Mouse (Mus musculus) neural tube, embryonic 13.5 days (tissue): ENCODE measurements around the gene Cdc34. TPM values are rescaled to one million over a fixed set of nuclear protein-coding genes. Genes with fewer than 3 reads are reported as not detected.

Experiments
- ATAC-seq: fragments of 200-750 bp; cut with Nextera tagmentation; 2 replicates; pipeline ENCODE4 v1.8.0; 2017; ENCODE audit warnings: low read depth, mild to moderate bottlenecking, moderate TSS enrichment, moderate library complexity
- H3K27ac ChIP-seq: fragments of 300-500 bp; sonication (generic); replicated peaks from 2 replicates; pipeline ENCODE4 v1.5.1; 2015; ENCODE audit warnings: moderate library complexity, mild to moderate bottlenecking, inconsistent platforms
- H3K27me3 ChIP-seq: fragments of 300-500 bp; sonication (generic); 2 replicates; pipeline ENCODE4 v1.6.1; 2015; ENCODE audit warnings: mild to moderate bottlenecking, inconsistent platforms
- H3K36me3 ChIP-seq: fragments of 300-500 bp; sonication (generic); 2 replicates; pipeline ENCODE4 v1.6.1; 2015; ENCODE audit warnings: mild to moderate bottlenecking, inconsistent platforms
- H3K4me1 ChIP-seq: fragments of 300-500 bp; sonication (generic); replicated peaks from 2 replicates; pipeline ENCODE4 v1.6.1; 2015; ENCODE audit warnings: inconsistent platforms
- H3K4me2 ChIP-seq: fragments of 300-500 bp; sonication (generic); 2 replicates; pipeline ENCODE4 v1.6.1; 2015; ENCODE audit warnings: inconsistent platforms, mild to moderate bottlenecking, moderate library complexity
- H3K4me3 ChIP-seq: fragments of 300-500 bp; sonication (generic); 2 replicates; pipeline ENCODE4 v1.5.1; 2015; ENCODE audit warnings: mild to moderate bottlenecking, inconsistent platforms
- H3K9ac ChIP-seq: fragments of 300-500 bp; sonication (generic); 2 replicates; pipeline ENCODE4 v1.6.1; 2015; ENCODE audit warnings: moderate library complexity, mild to moderate bottlenecking, inconsistent platforms
- H3K9me3 ChIP-seq: fragments of 300-500 bp; sonication (generic); 2 replicates; pipeline ENCODE4 v1.6.1; 2016; ENCODE audit warnings: inconsistent platforms
- WGBS: fragments of 180-500 bp; shearing (Covaris S2); methylation state at CpG from one replicate; pipeline ENCODE4 v1.1.7; 2015; 5-methylcytosine and 5-hydroxymethylcytosine counted together
- polyA plus RNA-seq: library from polyadenylated mRNA; unstranded; fragments of >200 nt; fragmentation: Nextera tagmentation; extraction: Ambion mirVana; gene quantifications from 2 replicates; pipeline ENCODE4 v1.2.1, GENCODE M21; 2015

Cdc34 gene
- polyA plus RNA-seq, 1 experiment from 2014 or later: 98.7 TPM

DNA sequence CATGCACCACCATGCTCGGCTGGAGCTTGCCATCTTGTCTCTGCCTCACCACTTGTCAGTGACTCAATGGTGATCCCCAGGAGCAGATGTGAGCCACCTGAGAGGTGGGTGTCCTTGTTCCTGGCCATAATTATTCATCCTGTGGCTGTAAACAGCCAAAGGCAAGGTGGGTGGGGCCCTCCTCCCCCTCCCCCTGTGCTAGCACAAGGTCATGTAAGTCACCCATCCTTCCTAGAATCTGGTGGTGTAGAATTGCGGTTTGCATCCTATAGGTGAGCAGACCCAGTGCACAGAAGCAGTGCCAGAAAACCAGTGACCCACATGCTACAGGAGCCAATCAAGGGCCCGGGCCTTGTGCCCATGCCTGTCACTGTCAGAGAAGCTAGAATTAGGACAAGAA, 8.9 kb upstream of the Cdc34 start:
- peaks cover 27% of the 10 kb centered on the region for H3K4me1 ChIP-seq
- no peak overlapping the region for H3K9ac ChIP-seq
- H3K27me3 ChIP-seq: no peaks in the 10 kb centered on the region
- ATAC-seq: no peak
- no peak overlapping the region for H3K27ac ChIP-seq
- H3K4me2 ChIP-seq: no peak overlapping the region
- H3K36me3 ChIP-seq: peaks cover 35% of the 10 kb centered on the region
- no peaks in the 10 kb centered on the region for H3K9me3 ChIP-seq
- H3K4me3 ChIP-seq: no peak overlapping the region
- WGBS: 100% methylated on average over 3 of the region's 3 CpGs

GRCm38 (mm10) chr10:79675346-79676035, 6.5 kb upstream of the Cdc34 start:
- ATAC-seq: no peak
- H3K4me3 ChIP-seq: no peak overlapping the region
- H3K9me3 ChIP-seq: no peaks in the 10 kb centered on the region
- H3K27ac ChIP-seq: no peak overlapping the region
- no peak overlapping the region for H3K4me2 ChIP-seq
- H3K9ac ChIP-seq: no peak overlapping the region
- no peaks in the 10 kb centered on the region for H3K27me3 ChIP-seq
- 62% methylated on average over 44 of the region's 44 CpGs for WGBS
- H3K4me1 ChIP-seq: peaks cover 16% of the 10 kb centered on the region
- H3K36me3 ChIP-seq: peaks cover 35% of the 10 kb centered on the region

DNA sequence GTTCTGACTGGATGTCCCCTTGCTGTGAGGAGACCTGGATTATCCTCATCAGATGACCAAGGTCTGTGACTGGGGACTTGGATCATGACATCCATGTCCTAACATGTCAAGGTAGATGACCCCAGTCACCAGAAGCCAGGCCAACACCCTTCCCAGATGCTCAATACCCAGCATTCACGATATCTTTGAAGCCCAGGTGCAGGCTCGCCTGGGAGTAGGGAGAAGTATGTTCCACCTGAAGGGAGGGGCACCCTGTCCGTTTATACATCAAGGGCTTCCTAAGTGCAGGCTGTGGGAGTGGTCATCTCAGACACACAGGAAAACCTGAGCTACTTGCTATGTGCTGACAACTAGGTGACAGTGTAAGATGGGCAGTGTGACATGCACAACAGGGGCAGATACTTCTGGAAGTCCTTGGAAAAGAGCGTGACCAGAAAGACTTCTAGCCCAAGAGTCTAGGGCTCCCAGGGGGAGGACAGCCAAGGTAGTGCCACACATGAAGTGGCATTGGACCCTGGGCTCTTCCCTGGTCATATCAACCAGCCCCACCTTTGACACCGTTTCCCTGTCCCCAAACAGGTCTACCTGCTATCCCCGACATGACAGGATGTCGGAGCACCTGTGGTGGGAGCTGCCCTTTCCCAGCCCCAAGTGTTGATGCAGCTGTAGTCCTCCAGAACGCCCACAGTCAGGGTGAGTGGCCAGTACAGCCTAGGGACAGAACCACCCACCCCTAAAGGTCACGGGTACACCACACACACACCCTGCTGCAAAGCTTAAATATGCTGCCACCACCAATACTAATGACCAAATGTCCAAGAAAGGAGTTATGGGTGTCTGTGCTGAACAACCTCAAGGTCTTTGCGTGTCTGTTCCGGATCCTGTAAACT, 1.1 kb upstream of the Cdc34 start:
- Histone ChIP-seq H3K9ac (peak overlapping the region; percentile 69), H3K36me3 (peaks cover 28% of the 10 kb centered on the region), H3K27me3 (no peaks in the 10 kb centered on the region), H3K4me2 (peak overlapping the region; percentile 98), H3K9me3 (no peaks in the 10 kb centered on the region), H3K4me1 (peaks cover 25% of the 10 kb centered on the region), H3K4me3 (peak overlapping the region; percentile 85), H3K27ac (peak overlapping the region; percentile 86)
- WGBS: 41% methylated on average over 11 of the region's 11 CpGs
- peak; percentile 42 for ATAC-seq

DNA sequence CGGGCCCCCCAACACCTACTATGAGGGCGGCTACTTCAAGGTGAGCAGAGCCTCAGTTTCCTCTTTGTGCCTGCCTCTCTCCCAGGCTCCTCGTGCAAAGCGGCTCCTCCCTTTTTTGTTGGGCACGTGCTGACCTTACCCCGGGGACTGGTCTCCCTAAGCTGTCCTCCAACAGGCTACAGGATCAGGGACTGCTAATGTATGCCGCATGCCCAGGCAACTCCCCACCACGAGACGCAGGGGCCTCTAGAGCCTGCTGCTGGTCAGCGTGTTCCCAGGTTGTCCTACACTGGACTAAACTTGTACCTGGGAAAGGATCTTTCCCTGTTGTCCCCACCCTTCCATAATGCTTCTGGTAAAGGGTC, 538 bp downstream of the Cdc34 start:
- Histone ChIP-seq H3K27ac (peak overlapping the region; percentile 67), H3K27me3 (no peaks in the 10 kb centered on the region), H3K9me3 (no peaks in the 10 kb centered on the region), H3K4me3 (peak overlapping the region; percentile 85), H3K9ac (peak overlapping the region; percentile 91), H3K4me1 (peaks cover 25% of the 10 kb centered on the region), H3K4me2 (peak overlapping the region; percentile 98), H3K36me3 (peaks cover 32% of the 10 kb centered on the region)
- WGBS: 1% methylated on average over 10 of the region's 10 CpGs
- ATAC-seq: no peak; the same call in 1 of the 2 replicates

GRCm38 (mm10) chr10:79682916-79683582, 1.1 kb downstream of the Cdc34 start:
- H3K36me3 ChIP-seq: peaks cover 38% of the 10 kb centered on the region
- H3K9ac ChIP-seq: peak overlapping the region; percentile 91
- 6% methylated on average over 10 of the region's 10 CpGs for WGBS
- peaks cover 25% of the 10 kb centered on the region for H3K4me1 ChIP-seq
- H3K27ac ChIP-seq: peak overlapping the region; percentile 67
- no peaks in the 10 kb centered on the region for H3K9me3 ChIP-seq
- H3K4me3 ChIP-seq: peak overlapping the region; percentile 85
- H3K4me2 ChIP-seq: peak overlapping the region; percentile 98
- no peaks in the 10 kb centered on the region for H3K27me3 ChIP-seq
- ATAC-seq: no peak

- ATAC-seq: no peak
- Histone ChIP-seq H3K4me2 (peak overlapping the region; percentile 98), H3K9ac (peak overlapping the region; percentile 91), H3K9me3 (no peaks in the 10 kb centered on the region), H3K27me3 (no peaks in the 10 kb centered on the region), H3K36me3 (peaks cover 47% of the 10 kb centered on the region), H3K4me3 (peak overlapping the region; percentile 85), H3K27ac (no peak overlapping the region), H3K4me1 (peaks cover 25% of the 10 kb centered on the region)
- WGBS: 90% methylated on average over 6 of the region's 6 CpGs
Observed at GRCm38 (mm10) chr10:79683726-79684640, 2.0 kb downstream of the Cdc34 start.

- no peak overlapping the region for H3K4me2 ChIP-seq
- ATAC-seq: no peak
- no peak overlapping the region for H3K27ac ChIP-seq
- no peaks in the 10 kb centered on the region for H3K9me3 ChIP-seq
- no peak overlapping the region for H3K4me3 ChIP-seq
- H3K36me3 ChIP-seq: peaks cover 51% of the 10 kb centered on the region
- WGBS: 93% methylated on average over 25 of the region's 25 CpGs
- no peaks in the 10 kb centered on the region for H3K27me3 ChIP-seq
- no peak overlapping the region for H3K9ac ChIP-seq
- peaks cover 25% of the 10 kb centered on the region for H3K4me1 ChIP-seq
Observed at GRCm38 (mm10) chr10:79684770-79685600, 3.0 kb downstream of the Cdc34 start.

GRCm38 (mm10) chr10:79686219-79686618, 4.2 kb downstream of the Cdc34 start:
- H3K4me2 ChIP-seq: no peak overlapping the region
- no peak overlapping the region for H3K9ac ChIP-seq
- H3K27me3 ChIP-seq: no peaks in the 10 kb centered on the region
- no peak overlapping the region for H3K27ac ChIP-seq
- H3K9me3 ChIP-seq: no peaks in the 10 kb centered on the region
- H3K36me3 ChIP-seq: peaks cover 51% of the 10 kb centered on the region
- ATAC-seq: no peak
- H3K4me3 ChIP-seq: no peak overlapping the region
- 95% methylated on average over 2 of the region's 2 CpGs for WGBS
- H3K4me1 ChIP-seq: peaks cover 21% of the 10 kb centered on the region

DNA sequence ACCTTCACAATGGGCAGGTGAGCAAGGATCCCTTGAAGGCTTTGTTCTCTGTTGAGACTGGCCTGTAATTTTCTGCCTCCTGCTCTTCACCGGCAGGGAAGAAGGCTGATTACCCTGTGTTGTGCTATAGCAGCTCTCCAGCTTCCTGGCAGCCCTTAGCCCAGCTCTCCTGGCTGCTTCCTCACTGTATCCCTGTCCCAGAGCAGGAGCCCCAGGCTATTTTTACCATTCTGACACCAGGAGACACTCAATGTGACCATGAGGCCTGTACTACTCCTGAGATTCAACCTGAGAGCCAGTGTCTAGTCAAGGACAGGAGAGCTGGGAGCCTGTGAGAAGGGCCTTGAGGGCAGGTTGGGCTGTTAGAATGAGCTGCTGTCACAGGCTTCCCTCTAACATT, 4.7 kb downstream of the Cdc34 start:
- H3K4me2 ChIP-seq: no peak overlapping the region
- no peak overlapping the region for H3K9ac ChIP-seq
- H3K27me3 ChIP-seq: no peaks in the 10 kb centered on the region
- no peaks in the 10 kb centered on the region for H3K9me3 ChIP-seq
- no peak for ATAC-seq
- no peak overlapping the region for H3K4me3 ChIP-seq
- peaks cover 51% of the 10 kb centered on the region for H3K36me3 ChIP-seq
- no peak overlapping the region for H3K27ac ChIP-seq
- H3K4me1 ChIP-seq: peaks cover 19% of the 10 kb centered on the region
- WGBS: 94% methylated on average over 1 of the region's 1 CpGs

DNA sequence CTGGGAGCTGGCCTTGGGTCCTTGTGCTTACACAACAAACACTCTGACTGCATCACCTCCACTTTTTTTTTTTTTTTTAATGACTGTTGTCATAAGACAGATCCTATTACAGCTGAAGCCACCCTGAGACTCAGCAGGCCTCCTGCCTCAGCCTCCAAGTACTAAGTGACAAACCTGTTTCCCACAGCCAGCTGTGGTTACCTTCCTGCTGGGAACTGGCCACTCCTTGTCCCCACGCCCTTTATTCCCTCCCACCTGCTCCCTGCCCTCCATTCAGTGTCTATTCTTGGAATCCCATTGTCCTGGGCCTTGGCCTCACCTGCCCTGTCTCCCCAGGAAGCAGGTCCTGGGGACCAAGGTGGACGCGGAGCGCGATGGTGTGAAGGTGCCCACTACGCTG, 5.5 kb downstream of the Cdc34 start:
- ATAC-seq: no peak
- Histone ChIP-seq H3K36me3 (peaks cover 51% of the 10 kb centered on the region), H3K9ac (no peak overlapping the region), H3K4me3 (no peak overlapping the region), H3K9me3 (no peaks in the 10 kb centered on the region), H3K4me2 (no peak overlapping the region), H3K27ac (no peak overlapping the region), H3K27me3 (no peaks in the 10 kb centered on the region), H3K4me1 (peaks cover 19% of the 10 kb centered on the region)
- 97% methylated on average over 6 of the region's 6 CpGs for WGBS

GRCm38 (mm10) chr10:79688720-79689119, 6.7 kb downstream of the Cdc34 start, which contains the start of gene Gzmm:
TSS of gene Gzmm (plus strand) at chr10:79689020.
- no peak for ATAC-seq
- peaks cover 51% of the 10 kb centered on the region for H3K36me3 ChIP-seq

More at GRCm38 (mm10) chr10:79688720-79689119, 6.7 kb downstream of the Cdc34 start, which contains the start of gene Gzmm:
- Histone ChIP-seq H3K4me2 (no peak within 1 kb of the TSS), H3K27ac (no peak within 1 kb of the TSS), H3K4me3 (no peak within 1 kb of the TSS), H3K9me3 (no peaks in the 10 kb centered on the region), H3K9ac (no peak within 1 kb of the TSS), H3K4me1 (peaks cover 7% of the 10 kb centered on the region), H3K27me3 (no peaks in the 10 kb centered on the region)
- WGBS: 73% methylated on average over 4 of the region's 4 CpGs
